Mouse (Mus musculus): ENCODE data around the gene Gm17949. TPM values are rescaled to one million over a fixed set of nuclear protein-coding genes. Genes with fewer than 3 reads are reported as not detected.

Gene Gm17949
- polyA plus RNA-seq, 1 experiment from 2014 or later, result 0.15 TPM

- H3K27me3 ChIP-seq (replicated peaks; ENCODE audit: control insufficient read depth, insufficient read depth, low read length), result no peaks in the 10 kb centered on the region
- no peak for DNase-seq (ENCODE audit: low spot score)
- ATAC-seq (replicated peaks; ENCODE audit: low FRiP score, low TSS enrichment, low read depth), result no peak
- no peak overlapping the region for H3K27ac ChIP-seq (ENCODE audit: low read depth)
- H3K9me3 ChIP-seq (ENCODE audit: control insufficient read depth, low read length), result no peaks in the 10 kb centered on the region
- 93% methylated on average over 5 of the region's 5 CpGs for WGBS
- H3K4me1 ChIP-seq (replicated peaks; ENCODE audit: control insufficient read depth, insufficient read depth, low read length), result no peaks in the 10 kb centered on the region
- H3K36me3 ChIP-seq (ENCODE audit: control insufficient read depth, insufficient read depth, low read length), result peaks cover 62% of the 10 kb centered on the region
- no peak overlapping the region for H3K4me3 ChIP-seq (ENCODE audit: low read depth, low read length)
- no peak overlapping the region for H3K4me2 ChIP-seq (ENCODE audit: low read length)
- H3K9ac ChIP-seq (ENCODE audit: low read length), result no peak overlapping the region
These were observed 9.7 kb downstream of the Gm17949 start for GRCm38 (mm10) chr17:57020960-57021359.

GRCm38 (mm10) chr17:57027471-57027870 is 16.2 kb downstream of the Gm17949 start:
- Histone ChIP-seq H3K4me1 (replicated peaks; ENCODE audit: control insufficient read depth, insufficient read depth, low read length) (peaks cover 13% of the 10 kb centered on the region), H3K27ac (ENCODE audit: low read depth) (no peak overlapping the region), H3K36me3 (ENCODE audit: control insufficient read depth, insufficient read depth, low read length) (peaks cover 67% of the 10 kb centered on the region), H3K27me3 (replicated peaks; ENCODE audit: control insufficient read depth, insufficient read depth, low read length) (no peaks in the 10 kb centered on the region), H3K4me2 (ENCODE audit: low read length) (no peak overlapping the region), H3K9me3 (ENCODE audit: control insufficient read depth, low read length) (no peaks in the 10 kb centered on the region), H3K4me3 (ENCODE audit: low read depth, low read length) (no peak overlapping the region), H3K9ac (ENCODE audit: low read length) (no peak overlapping the region)
- ATAC-seq (replicated peaks; ENCODE audit: low FRiP score, low TSS enrichment, low read depth) (no peak), DNase-seq (ENCODE audit: low spot score) (no peak)
- 86% methylated on average over 4 of the region's 4 CpGs for WGBS

- Histone ChIP-seq H3K36me3 (ENCODE audit: control insufficient read depth, insufficient read depth, low read length) (peaks cover 45% of the 10 kb centered on the region), H3K4me1 (replicated peaks; ENCODE audit: control insufficient read depth, insufficient read depth, low read length) (peaks cover 13% of the 10 kb centered on the region), H3K4me3 (ENCODE audit: low read depth, low read length) (peak overlapping the region; percentile 79), H3K27me3 (replicated peaks; ENCODE audit: control insufficient read depth, insufficient read depth, low read length) (no peaks in the 10 kb centered on the region), H3K4me2 (ENCODE audit: low read length) (peak overlapping the region; percentile 85), H3K27ac (ENCODE audit: low read depth) (no peak overlapping the region), H3K9ac (ENCODE audit: low read length) (peak overlapping the region; percentile 99), H3K9me3 (ENCODE audit: control insufficient read depth, low read length) (no peaks in the 10 kb centered on the region)
- DNase-seq (ENCODE audit: low spot score) (no peak), ATAC-seq (replicated peaks; ENCODE audit: low FRiP score, low TSS enrichment, low read depth) (no peak)
- WGBS, result 29% methylated on average over 8 of the region's 8 CpGs
These were observed 18.4 kb downstream of the Gm17949 start for GRCm38 (mm10) chr17:57029691-57030090.

DNA sequence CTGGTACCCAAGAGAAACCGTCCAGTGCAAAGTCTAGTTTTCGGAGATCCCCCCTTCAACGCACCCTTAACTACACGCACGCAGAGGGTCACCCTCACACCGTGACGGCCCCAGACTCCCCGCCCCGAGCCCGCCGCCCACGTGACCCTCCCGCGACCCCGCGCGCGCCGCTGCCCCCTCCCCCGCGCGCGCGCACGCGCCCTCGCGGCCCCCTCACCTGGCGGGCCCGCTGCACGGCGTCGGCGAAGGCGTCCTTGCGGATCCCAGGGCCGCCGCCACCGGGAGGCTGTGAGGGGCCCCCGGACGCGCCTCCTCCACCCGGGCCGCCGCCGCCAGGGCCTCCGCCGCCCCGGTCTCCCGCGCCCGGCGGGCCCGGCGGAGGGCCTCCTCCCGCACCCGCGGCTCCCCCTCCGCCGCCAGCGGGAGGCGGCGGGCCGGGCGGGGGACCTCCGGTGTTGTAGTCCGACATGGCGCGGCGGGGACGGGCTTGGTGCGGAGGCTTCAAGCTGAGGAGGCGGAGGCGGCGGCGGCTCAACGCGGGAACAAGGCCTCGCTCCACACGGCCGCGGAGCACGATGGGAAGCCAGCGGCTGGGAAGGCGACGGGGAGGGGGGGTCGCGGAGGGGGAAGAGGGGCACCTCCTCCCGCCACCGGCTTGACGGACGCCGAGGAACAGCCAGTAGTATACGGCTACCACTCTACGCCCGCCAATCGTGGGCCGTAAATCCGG is 19.8 kb downstream of the Gm17949 start, which contains the start of gene Khsrp:
Khsrp (minus strand) TSS at position 592 of the 730 bp plus-strand sequence.
- under 1% methylated on average over 69 of the region's 99 CpGs for WGBS
- DNase-seq (ENCODE audit: low spot score) (peak; percentile 64), ATAC-seq (replicated peaks; ENCODE audit: low FRiP score, low TSS enrichment, low read depth) (peak; percentile 0; the same call in 1 of the 2 replicates)
- Histone ChIP-seq H3K9me3 (ENCODE audit: control insufficient read depth, low read length) (no peaks in the 10 kb centered on the region), H3K4me1 (replicated peaks; ENCODE audit: control insufficient read depth, insufficient read depth, low read length) (peaks cover 13% of the 10 kb centered on the region), H3K36me3 (ENCODE audit: control insufficient read depth, insufficient read depth, low read length) (peaks cover 31% of the 10 kb centered on the region), H3K4me2 (ENCODE audit: low read length) (peak within 1 kb of the TSS; percentile 85), H3K27ac (ENCODE audit: low read depth) (peak within 1 kb of the TSS; percentile 93), H3K4me3 (ENCODE audit: low read depth, low read length) (peak within 1 kb of the TSS; percentile 79), H3K27me3 (replicated peaks; ENCODE audit: control insufficient read depth, insufficient read depth, low read length) (no peaks in the 10 kb centered on the region), H3K9ac (ENCODE audit: low read length) (peak within 1 kb of the TSS; percentile 99)

GRCm38 (mm10) chr17:57031661-57032420 is 20.6 kb downstream of the Gm17949 start:
- Histone ChIP-seq H3K4me3 (ENCODE audit: low read depth, low read length) (peak overlapping the region; percentile 79), H3K4me2 (ENCODE audit: low read length) (peak overlapping the region; percentile 65), H3K9ac (ENCODE audit: low read length) (peak overlapping the region; percentile 47), H3K9me3 (ENCODE audit: control insufficient read depth, low read length) (no peaks in the 10 kb centered on the region), H3K4me1 (replicated peaks; ENCODE audit: control insufficient read depth, insufficient read depth, low read length) (peaks cover 13% of the 10 kb centered on the region), H3K36me3 (ENCODE audit: control insufficient read depth, insufficient read depth, low read length) (peaks cover 23% of the 10 kb centered on the region), H3K27me3 (replicated peaks; ENCODE audit: control insufficient read depth, insufficient read depth, low read length) (no peaks in the 10 kb centered on the region), H3K27ac (ENCODE audit: low read depth) (peak overlapping the region; percentile 83)
- WGBS, result under 1% methylated on average over 38 of the region's 38 CpGs
- DNase-seq (ENCODE audit: low spot score) (peak; percentile 98), ATAC-seq (replicated peaks; ENCODE audit: low FRiP score, low TSS enrichment, low read depth) (peak; percentile 99)

DNA sequence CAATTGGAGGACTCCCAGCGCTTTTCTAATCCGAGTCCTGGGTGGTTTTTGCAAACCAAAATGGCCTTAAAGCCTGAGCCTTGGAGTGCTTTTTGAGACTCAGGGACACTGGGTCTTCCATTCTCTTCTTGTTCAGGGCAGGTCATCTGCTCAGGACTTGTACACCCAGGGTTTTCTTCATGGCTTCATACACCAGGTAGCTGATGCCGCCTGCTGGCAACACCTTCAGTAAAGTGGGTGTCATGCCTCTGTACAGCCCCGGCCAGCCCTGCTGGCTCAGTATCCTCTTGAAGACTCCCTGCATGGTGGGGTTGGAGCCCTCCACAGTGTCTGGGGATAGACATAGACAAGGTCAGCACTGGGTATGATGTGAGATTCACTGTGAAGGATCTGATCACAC is 21.6 kb downstream of the Gm17949 start:
- Histone ChIP-seq H3K27ac (ENCODE audit: low read depth) (no peak overlapping the region), H3K4me3 (ENCODE audit: low read depth, low read length) (no peak overlapping the region), H3K9ac (ENCODE audit: low read length) (no peak overlapping the region), H3K4me2 (ENCODE audit: low read length) (peak overlapping the region; percentile 65; the same call in 1 of the 2 replicates), H3K27me3 (replicated peaks; ENCODE audit: control insufficient read depth, insufficient read depth, low read length) (no peaks in the 10 kb centered on the region), H3K36me3 (ENCODE audit: control insufficient read depth, insufficient read depth, low read length) (peaks cover 13% of the 10 kb centered on the region), H3K4me1 (replicated peaks; ENCODE audit: control insufficient read depth, insufficient read depth, low read length) (peaks cover 13% of the 10 kb centered on the region), H3K9me3 (ENCODE audit: control insufficient read depth, low read length) (no peaks in the 10 kb centered on the region)
- ATAC-seq (replicated peaks; ENCODE audit: low FRiP score, low TSS enrichment, low read depth), result no peak
- 88% methylated on average over 4 of the region's 4 CpGs for WGBS
- no peak for DNase-seq (ENCODE audit: low spot score)

DNA sequence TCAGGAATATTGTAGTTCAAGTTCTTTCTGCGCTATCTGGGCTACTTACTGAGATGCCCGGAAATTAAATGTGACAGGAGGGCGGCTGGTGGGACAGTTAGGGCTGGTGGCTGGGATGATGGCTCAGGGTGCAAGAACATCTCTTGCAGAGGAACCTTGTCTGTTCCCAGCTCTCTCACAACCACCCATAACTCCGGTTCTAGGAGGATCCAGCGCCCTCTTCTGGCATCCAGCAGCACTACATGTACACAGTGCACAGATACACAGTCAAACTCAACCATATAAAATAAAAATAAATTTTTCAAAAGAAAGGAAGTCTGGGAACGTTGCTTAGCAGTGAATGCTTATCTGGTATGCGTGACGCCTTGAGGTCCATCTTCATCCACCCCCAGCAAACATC is 27.7 kb downstream of the Gm17949 start:
- Histone ChIP-seq H3K36me3 (ENCODE audit: control insufficient read depth, insufficient read depth, low read length) (no peaks in the 10 kb centered on the region), H3K4me3 (ENCODE audit: low read depth, low read length) (no peak overlapping the region), H3K9me3 (ENCODE audit: control insufficient read depth, low read length) (no peaks in the 10 kb centered on the region), H3K27ac (ENCODE audit: low read depth) (no peak overlapping the region), H3K9ac (ENCODE audit: low read length) (no peak overlapping the region), H3K4me2 (ENCODE audit: low read length) (no peak overlapping the region), H3K4me1 (replicated peaks; ENCODE audit: control insufficient read depth, insufficient read depth, low read length) (no peaks in the 10 kb centered on the region), H3K27me3 (replicated peaks; ENCODE audit: control insufficient read depth, insufficient read depth, low read length) (peaks cover 12% of the 10 kb centered on the region; the same call in 1 of the 2 replicates)
- 35% methylated on average over 8 of the region's 8 CpGs for WGBS
- DNase-seq (ENCODE audit: low spot score) (no peak), ATAC-seq (replicated peaks; ENCODE audit: low FRiP score, low TSS enrichment, low read depth) (no peak)

DNA sequence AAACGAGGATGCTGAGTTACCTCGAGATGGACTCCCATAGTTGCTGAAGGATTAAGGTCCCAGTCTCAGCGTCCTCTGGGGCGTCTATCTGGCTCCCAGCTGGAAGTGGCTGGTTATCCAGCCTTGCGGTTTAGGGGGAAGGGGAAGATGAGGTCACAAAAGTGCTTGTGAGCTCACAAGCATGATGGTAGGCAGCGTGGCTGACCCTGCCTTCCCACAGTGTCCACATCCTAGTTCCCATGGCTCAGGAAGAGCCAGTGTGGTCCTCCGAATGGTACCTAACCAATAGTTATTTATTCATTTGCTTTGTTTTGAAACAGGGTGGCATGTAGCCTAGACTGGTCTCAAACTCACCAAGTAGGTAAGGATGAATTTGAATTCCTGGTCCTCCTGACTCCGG is 30.3 kb downstream of the Gm17949 start, which contains the start of gene Slc25a41:
Slc25a41 (minus strand) TSS at position 101 of the 400 bp plus-strand sequence.
- Histone ChIP-seq H3K9ac (ENCODE audit: low read length) (no peak within 1 kb of the TSS), H3K4me3 (ENCODE audit: low read depth, low read length) (no peak within 1 kb of the TSS), H3K9me3 (ENCODE audit: control insufficient read depth, low read length) (no peaks in the 10 kb centered on the region), H3K27me3 (replicated peaks; ENCODE audit: control insufficient read depth, insufficient read depth, low read length) (peaks cover 12% of the 10 kb centered on the region; the same call in 1 of the 2 replicates), H3K4me2 (ENCODE audit: low read length) (no peak within 1 kb of the TSS), H3K4me1 (replicated peaks; ENCODE audit: control insufficient read depth, insufficient read depth, low read length) (no peaks in the 10 kb centered on the region), H3K36me3 (ENCODE audit: control insufficient read depth, insufficient read depth, low read length) (0 out of 2 replicates have a peak, but pooled peaks cover 6% of the 10 kb centered on the region), H3K27ac (ENCODE audit: low read depth) (no peak within 1 kb of the TSS)
- ATAC-seq (replicated peaks; ENCODE audit: low FRiP score, low TSS enrichment, low read depth) (no peak), DNase-seq (ENCODE audit: low spot score) (no peak)
- WGBS, result 73% methylated on average over 8 of the region's 8 CpGs

Data from intestine, embryonic 14.5 days (tissue).